Mouse (Mus musculus) lung, postnatal 4 days (tissue): Measurements from ENCODE around the gene Hdac7.

Experiments
- DNase-seq, 2 experiments: peaks; one replicate each; pipeline ENCODE4 v3.0.0; 2021

The Hdac7 gene

DNA sequence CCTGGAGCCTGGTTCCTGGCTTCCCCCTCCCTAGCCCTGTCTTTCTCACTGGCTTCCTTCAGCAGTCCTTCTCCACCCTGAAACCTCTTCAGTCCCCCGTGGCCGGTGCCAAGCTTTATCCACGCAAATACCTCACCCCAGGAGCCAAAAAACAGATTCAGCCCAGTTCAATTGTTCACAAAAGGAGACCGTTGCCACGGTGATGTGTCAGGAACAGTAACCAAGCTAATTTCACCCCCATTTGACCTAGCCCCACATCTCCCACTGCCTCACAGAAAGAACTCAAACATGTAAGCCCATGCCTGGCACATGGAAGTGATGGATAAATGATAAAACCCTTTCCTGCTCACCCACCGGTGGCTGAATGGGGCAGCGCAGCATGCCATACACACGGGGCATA is 78.1 kb downstream of the Hdac7 start:
- DNase-seq: no peak

GRCm38 (mm10) chr15:97765090-97765794 is 79.1 kb downstream of the Hdac7 start:
- DNase-seq: peak; percentile 28 to 65

- no peak for DNase-seq
Observed at GRCm38 (mm10) chr15:97764532-97764931, 79.8 kb downstream of the Hdac7 start.

- DNase-seq: no peak
Observed at GRCm38 (mm10) chr15:97763256-97764049, 80.8 kb downstream of the Hdac7 start.

GRCm38 (mm10) chr15:97762733-97763132 is 81.6 kb downstream of the Hdac7 start:
- DNase-seq: peak in 1 of 2 experiments; percentile 66

DNA sequence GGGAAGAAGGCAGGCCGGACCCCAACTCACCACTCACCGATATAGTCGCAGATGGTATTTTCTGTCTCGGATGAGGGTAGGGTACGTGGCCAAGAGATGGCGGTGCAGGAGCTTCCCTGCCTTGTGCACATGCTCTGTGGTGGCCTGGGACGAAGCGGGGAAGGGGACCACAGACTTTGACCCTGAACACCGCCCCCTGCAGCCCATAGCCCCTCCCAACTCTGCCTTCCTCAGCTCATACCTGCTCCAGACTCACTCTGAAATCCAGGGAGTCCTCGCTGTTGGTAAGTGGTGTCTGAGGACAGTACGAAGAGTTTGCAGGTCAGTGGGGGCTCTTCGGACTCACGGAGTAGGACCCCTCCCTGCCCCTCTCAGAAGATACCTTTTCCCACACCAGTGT is 82.9 kb downstream of the Hdac7 start:
- no peak for DNase-seq

GRCm38 (mm10) chr15:97760952-97761351 is 83.3 kb downstream of the Hdac7 start:
- DNase-seq: no peak

- DNase-seq: no peak
Observed at GRCm38 (mm10) chr15:97760006-97760405, 84.3 kb downstream of the Hdac7 start.

DNA sequence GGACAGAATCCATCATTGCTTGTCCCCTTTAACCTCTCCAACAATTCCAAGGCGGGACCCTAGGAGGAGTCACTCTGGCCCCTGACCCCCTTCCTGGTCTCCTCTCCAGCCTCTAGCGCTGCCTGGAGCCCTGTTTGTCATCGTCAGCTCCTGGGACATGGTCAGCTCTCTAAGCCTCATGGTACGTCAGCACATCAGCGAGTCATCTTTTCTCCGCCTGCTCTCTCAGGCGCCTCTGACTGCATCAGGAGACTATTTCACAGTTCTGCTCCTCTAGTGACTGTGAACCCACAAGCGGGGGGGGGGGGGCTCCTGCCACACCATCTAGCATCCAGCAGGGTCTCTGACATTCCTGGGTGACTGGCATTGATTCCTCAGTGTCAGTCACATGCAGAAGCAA is 88.9 kb downstream of the Hdac7 start:
- no peak for DNase-seq

DNA sequence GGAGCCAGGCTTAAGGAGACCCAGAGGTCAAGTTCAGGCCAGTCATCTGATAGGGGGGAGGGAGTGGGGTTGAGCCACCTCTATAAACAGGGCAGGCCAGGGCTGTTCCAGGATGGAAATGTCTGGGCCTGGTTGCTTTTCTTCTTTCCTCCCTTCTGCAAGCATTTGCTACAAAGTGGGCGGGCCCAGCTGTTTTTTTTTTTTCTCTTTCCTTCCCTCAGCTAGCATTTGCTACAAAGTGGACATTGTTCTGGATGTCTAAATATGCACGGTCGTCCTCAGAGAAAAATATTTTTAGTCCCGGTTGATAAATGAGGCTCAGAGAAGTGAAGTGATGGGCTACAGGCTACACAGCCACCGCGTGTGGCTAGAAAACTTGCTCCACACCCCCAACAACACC is 89.8 kb downstream of the Hdac7 start:
- no peak for DNase-seq

DNA sequence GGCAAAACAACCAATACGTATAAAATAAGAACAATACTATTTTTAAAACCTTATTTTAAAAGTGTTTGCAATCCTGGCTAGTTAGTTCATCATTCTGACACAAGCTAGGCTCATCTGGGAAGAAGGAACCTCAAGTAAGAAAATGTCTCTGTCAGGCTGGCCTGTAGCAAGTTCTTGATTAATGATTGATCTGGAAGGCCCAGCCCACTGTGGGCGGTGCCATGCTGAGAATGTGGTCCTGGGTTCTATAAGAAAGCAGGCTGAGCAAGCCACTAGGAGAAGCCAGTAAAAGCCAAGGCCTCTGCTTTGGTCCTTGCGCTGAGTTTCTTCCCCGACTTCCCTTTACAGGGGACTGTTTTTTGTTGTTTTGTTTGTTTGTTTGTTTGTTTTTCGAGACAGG is 91.8 kb downstream of the Hdac7 start:
- no peak for DNase-seq

GRCm38 (mm10) chr15:97751676-97752075 is 92.6 kb downstream of the Hdac7 start:
- no peak for DNase-seq

- DNase-seq: peak; percentile 92 to 96
Observed at GRCm38 (mm10) chr15:97750697-97751096, 93.6 kb downstream of the Hdac7 start.

DNA sequence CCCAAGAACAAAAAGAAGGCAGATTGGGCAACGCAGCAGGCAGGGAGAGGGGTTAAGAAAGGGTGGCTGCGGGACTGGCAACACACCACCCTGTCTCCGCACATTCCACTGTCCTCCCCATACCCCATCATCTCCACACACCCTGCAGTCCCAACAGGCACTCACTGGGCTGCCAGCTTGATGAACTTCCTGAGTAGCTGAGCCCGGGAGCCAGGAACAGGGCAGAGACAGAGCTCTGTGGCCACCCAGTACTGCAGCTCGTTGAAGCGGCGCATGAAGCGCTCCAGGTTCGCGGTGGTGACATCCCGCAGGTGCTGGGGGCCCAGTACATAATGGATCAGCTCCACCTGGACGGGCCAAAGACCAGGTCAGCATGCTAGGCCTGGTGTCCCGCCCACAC is 94.5 kb downstream of the Hdac7 start:
- DNase-seq: no peak

DNA sequence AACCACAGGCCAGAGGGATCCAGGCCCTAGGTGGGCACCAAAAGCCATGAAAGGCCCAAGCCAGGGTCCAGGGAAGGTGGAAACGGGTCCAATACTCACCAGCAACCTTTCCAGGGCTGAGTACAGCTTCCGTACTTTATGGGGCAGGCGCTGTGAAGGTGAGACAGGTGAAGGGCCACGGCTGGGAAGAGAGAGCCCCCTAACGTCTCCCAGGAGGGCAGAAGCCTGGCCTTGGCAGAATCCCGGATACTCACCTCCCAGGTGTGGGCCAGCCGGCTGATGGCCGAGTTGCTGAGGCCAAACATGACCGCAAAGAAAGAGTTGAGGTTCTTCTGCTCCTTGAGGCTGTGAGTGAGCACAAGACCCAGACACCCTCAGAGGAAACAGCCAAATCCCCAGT is 94.9 kb downstream of the Hdac7 start:
- no peak for DNase-seq

DNA sequence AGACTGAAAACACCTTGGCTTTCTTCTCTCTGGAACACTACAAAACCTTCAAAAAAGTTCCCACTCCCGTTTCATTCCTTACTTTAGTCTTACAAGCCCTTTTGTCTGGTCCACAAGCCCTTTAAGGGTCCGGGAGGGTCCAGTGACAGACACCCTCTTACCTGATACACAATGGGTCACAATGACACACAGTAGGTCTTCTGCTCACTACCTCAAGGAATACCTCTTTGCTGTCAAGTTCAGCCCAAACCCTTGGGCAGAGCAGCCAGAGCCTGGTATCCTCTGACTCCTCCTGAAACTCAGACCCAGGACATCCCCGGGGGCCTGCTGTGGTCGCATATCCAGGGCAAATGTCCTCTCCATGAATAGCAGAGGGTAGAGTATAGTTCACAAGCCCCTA is 95.3 kb downstream of the Hdac7 start:
- no peak for DNase-seq

DNA sequence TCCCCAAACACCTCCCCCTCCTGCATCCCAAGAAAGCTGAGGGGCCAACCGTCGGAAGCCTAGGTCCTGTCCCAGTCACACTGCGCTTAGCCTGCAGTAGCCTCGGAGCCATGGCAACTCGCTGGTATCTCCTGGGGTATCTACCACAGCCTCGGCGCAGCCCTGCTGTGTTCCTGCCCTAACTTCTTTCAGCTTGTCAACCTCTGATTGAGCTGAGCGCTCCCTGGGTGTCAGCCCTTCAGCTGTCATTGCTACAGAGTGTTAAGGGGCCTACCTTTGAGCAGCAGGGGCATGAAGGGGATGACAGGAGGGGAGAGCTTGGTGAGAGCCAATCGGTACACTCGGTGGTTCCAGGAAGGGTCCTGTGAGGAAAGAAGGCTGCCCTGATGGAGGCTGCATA is 96.0 kb downstream of the Hdac7 start:
- DNase-seq: no peak

- DNase-seq: no peak
Observed at GRCm38 (mm10) chr15:97747486-97747885, 96.8 kb downstream of the Hdac7 start.

GRCm38 (mm10) chr15:97746748-97747147 is 97.6 kb downstream of the Hdac7 start:
- no peak for DNase-seq

DNA sequence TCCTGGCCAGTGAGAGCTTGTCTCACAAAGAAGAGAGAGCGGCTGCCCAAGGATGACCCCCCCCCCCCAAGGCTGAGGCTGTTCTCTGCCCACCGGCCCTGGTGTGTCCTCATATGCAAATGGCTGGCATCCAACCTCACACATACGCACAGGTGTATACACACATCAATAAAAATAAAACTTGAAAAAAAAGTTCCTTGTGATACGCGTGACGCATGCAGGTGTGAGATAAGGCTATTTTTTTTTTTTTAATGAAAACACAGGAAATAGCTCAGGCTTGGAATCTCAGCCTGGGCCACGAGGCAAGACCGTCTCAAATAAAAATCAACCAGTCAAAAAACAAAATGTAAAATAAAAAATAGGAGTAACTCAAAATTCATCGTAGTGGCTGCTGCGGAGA is 98.0 kb downstream of the Hdac7 start:
- DNase-seq: no peak

DNA sequence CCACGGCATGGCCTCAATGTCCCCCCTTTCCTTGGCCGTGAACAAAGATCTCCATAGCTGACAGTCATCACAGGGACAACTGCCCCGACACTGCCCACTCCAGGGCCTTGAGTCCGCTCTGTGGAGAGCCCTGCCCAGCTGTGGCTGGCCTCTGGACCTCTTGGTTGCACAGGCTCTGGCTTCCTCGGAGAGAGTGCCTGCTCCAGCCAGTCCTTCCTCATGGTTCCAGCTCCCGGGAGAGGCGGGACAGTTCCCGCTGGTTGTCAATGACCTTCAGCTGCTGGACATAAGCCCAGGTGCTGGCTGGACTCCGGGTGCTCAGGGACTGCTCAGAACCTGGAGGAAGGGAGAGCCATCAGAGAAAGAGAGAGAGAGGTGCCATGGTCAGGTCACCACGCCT is 99.0 kb downstream of the Hdac7 start:
- no peak for DNase-seq

- DNase-seq: no peak
Observed at GRCm38 (mm10) chr15:97744930-97745329, 99.4 kb downstream of the Hdac7 start.

- no peak for DNase-seq
Observed at GRCm38 (mm10) chr15:97743961-97744525, 100.3 kb downstream of the Hdac7 start.

DNA sequence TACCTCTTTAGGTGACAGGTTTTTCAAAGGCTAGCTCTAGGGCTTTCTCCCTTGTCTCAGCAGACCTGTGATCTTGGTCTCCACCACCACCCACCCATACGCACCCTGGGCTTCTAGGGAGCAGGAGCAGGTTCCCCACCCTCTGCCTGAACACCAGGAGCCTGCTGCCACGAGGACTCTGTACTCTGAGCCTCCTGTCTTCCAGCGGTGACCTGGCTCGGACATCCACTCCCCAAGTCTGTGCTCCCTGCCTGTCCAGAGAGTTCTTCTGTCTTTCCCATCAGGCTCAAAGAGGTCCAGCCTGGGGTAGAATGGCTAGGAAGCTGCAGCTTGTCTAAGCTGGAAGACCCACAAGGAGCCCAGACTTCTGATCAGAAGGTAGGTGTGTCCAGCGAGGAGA is 101.1 kb downstream of the Hdac7 start:
- no peak for DNase-seq
